Mouse (Mus musculus) lung, postnatal 0 days (tissue): ENCODE measurements around the gene Nck1.

ENCODE experiments used
- CTCF ChIP-seq: IDR thresholded peaks from 2 replicates; pipeline ENCODE4 v1.5.1; 2016; ENCODE audit warnings: antibody characterized with exemption, mild to moderate bottlenecking
- EP300 ChIP-seq: IDR thresholded peaks from 2 replicates; pipeline ENCODE4 v1.6.1; 2016; ENCODE audit warnings: antibody characterized with exemption, mild to moderate bottlenecking, control low read depth

DNA sequence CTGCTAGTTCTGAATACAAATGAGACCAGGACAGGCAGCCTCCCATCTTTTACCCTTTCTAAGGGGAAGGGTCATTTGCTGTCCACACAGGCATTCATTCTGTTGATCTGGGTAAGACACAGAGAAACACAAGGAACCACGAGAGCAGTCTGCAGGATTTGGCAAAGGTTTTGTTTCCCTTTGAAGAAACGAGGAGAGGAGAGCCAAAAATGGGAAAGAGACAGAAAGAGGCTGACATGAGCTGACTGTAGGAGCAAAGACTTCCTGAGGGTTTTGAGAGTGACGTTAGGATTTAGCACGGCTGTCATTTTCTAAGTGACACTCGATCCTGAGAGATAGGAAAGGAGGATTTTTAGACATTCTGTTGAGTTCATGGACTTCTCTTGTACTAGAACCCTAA lies 28.0 kb upstream of the Nck1 start:
- TF ChIP-seq EP300 (no peak), CTCF (no peak)
